Mouse (Mus musculus) liver, adult 2 months (tissue): ENCODE data around the gene Slc41a3. TPM values are rescaled to one million over a fixed set of nuclear protein-coding genes. Genes with fewer than 3 reads are reported as not detected.

ENCODE experiments used
- DNase-seq: peaks from one replicate; pipeline ENCODE4 v3.0.0-alpha.2; 2011; ENCODE audit warnings: low read depth, low spot score; ENCODE audit errors: extremely low read depth
- H3K27ac ChIP-seq: fragments of 200-500 bp; replicated peaks from 2 replicates; pipeline ENCODE4 v1.5.1; 2012; ENCODE audit warnings: low read depth, mild to moderate bottlenecking, control low read depth, inconsistent platforms, low read length; ENCODE audit not compliant: insufficient read depth
- H3K27me3 ChIP-seq: fragments of 200-500 bp; 2 replicates; pipeline ENCODE4 v1.6.1; 2012; ENCODE audit warnings: mild to moderate bottlenecking, moderate library complexity, low read length, inconsistent platforms; ENCODE audit not compliant: control insufficient read depth, insufficient read depth
- H3K36me3 ChIP-seq: fragments of 200-500 bp; 2 replicates; pipeline ENCODE4 v1.6.1; 2012; ENCODE audit warnings: low read length, inconsistent platforms; ENCODE audit not compliant: control insufficient read depth, insufficient read depth
- H3K4me1 ChIP-seq: fragments of 200-500 bp; 2 replicates; pipeline ENCODE4 v1.6.1; 2011; ENCODE audit warnings: low read length; ENCODE audit not compliant: control insufficient read depth, insufficient read depth
- H3K4me3 ChIP-seq: fragments of 200-500 bp; 2 replicates; pipeline ENCODE4 v1.5.1; 2011; ENCODE audit warnings: low read depth, mild to moderate bottlenecking, control low read depth, low read length, moderate library complexity; ENCODE audit not compliant: insufficient read depth
- H3K79me2 ChIP-seq: fragments of 200-500 bp; 2 replicates; pipeline ENCODE4 v1.6.1; 2012; ENCODE audit warnings: inconsistent platforms, mild to moderate bottlenecking, low read length, moderate library complexity; ENCODE audit not compliant: control insufficient read depth, insufficient read depth
- H3K9ac ChIP-seq: fragments of 200-500 bp; 2 replicates; pipeline ENCODE4 v1.6.1; 2012; ENCODE audit warnings: low read depth, mild to moderate bottlenecking, control low read depth, inconsistent platforms, low read length
- CTCF ChIP-seq: fragments of 200-500 bp; IDR thresholded peaks from 2 replicates; pipeline ENCODE4 v1.5.1; 2011; ENCODE audit warnings: low read depth, low read length, control low read depth
- POLR2A ChIP-seq: fragments of 200-500 bp; IDR thresholded peaks from 2 replicates; pipeline ENCODE4 v1.6.1; 2011; ENCODE audit warnings: low read length, control low read depth; ENCODE audit not compliant: insufficient read depth; ENCODE audit errors: extremely low read depth
- WGBS: fragments of 180-500 bp; shearing (Covaris S2); methylation state at CpG from one replicate; pipeline ENCODE4 v1.1.7; 2018; 5-methylcytosine and 5-hydroxymethylcytosine counted together
- polyA plus RNA-seq: library from polyadenylated mRNA; depleted of rRNA; stranded (reverse); fragments of >200 nt; gene quantifications from 2 replicates; pipeline ENCODE4 v1.2.3, GENCODE M21; 2012
- total RNA-seq: library from RNA; depleted of rRNA; stranded (reverse); fragments of >200 nt; gene quantifications from 2 replicates; pipeline ENCODE4 v1.2.3, GENCODE M21; 2014

The Slc41a3 gene
- total and polyA plus RNA-seq, 2 experiments: 1.1 to 1.5 TPM

- H3K79me2 ChIP-seq: no peaks in the 10 kb centered on the region
- H3K4me3 ChIP-seq: no peak overlapping the region
- peaks cover 36% of the 10 kb centered on the region for H3K4me1 ChIP-seq
- no peak for DNase-seq
- no peak overlapping the region for H3K9ac ChIP-seq
- TF ChIP-seq CTCF (no peak), POLR2A (no peak)
- H3K27me3 ChIP-seq: no peaks in the 10 kb centered on the region
- 66% methylated on average over 7 of the region's 7 CpGs for WGBS
- H3K36me3 ChIP-seq: peaks cover 20% of the 10 kb centered on the region
- no peak overlapping the region for H3K27ac ChIP-seq
Observed at GRCm38 (mm10) chr6:90601736-90602135, 2.8 kb upstream of the Slc41a3 start.

- no peak overlapping the region for H3K27ac ChIP-seq
- H3K27me3 ChIP-seq: no peaks in the 10 kb centered on the region
- H3K9ac ChIP-seq: no peak overlapping the region
- peaks cover 19% of the 10 kb centered on the region for H3K36me3 ChIP-seq
- TF ChIP-seq CTCF (no peak), POLR2A (no peak)
- peaks cover 30% of the 10 kb centered on the region for H3K4me1 ChIP-seq
- no peaks in the 10 kb centered on the region for H3K79me2 ChIP-seq
- WGBS: 92% methylated on average over 3 of the region's 3 CpGs
- H3K4me3 ChIP-seq: no peak overlapping the region
- no peak for DNase-seq
Observed at GRCm38 (mm10) chr6:90602304-90602703, 2.2 kb upstream of the Slc41a3 start.

- Histone ChIP-seq H3K36me3 (peaks cover 15% of the 10 kb centered on the region), H3K27ac (peak overlapping the region; percentile 53), H3K79me2 (no peaks in the 10 kb centered on the region), H3K27me3 (no peaks in the 10 kb centered on the region), H3K4me1 (peaks cover 27% of the 10 kb centered on the region), H3K4me3 (no peak overlapping the region), H3K9ac (no peak overlapping the region)
- TF ChIP-seq CTCF: no peak
- TF ChIP-seq POLR2A: no peak
- peak; percentile 74 for DNase-seq
- 20% methylated on average over 7 of the region's 7 CpGs for WGBS
Observed at GRCm38 (mm10) chr6:90603126-90603525, 1.4 kb upstream of the Slc41a3 start.

GRCm38 (mm10) chr6:90604130-90604529 lies 395 bp upstream of the Slc41a3 start:
- Histone ChIP-seq H3K9ac (no peak overlapping the region), H3K4me1 (peaks cover 25% of the 10 kb centered on the region), H3K36me3 (peaks cover 5% of the 10 kb centered on the region), H3K27ac (peak overlapping the region; percentile 18; the same call in 1 of the 2 replicates), H3K79me2 (no peaks in the 10 kb centered on the region), H3K4me3 (no peak overlapping the region), H3K27me3 (no peaks in the 10 kb centered on the region)
- no peak for DNase-seq
- TF ChIP-seq POLR2A: no peak
- no peak for TF ChIP-seq CTCF
- 72% methylated on average over 3 of the region's 3 CpGs for WGBS

GRCm38 (mm10) chr6:90605298-90605665 lies 757 bp downstream of the Slc41a3 start:
- no peaks in the 10 kb centered on the region for H3K79me2 ChIP-seq
- H3K36me3 ChIP-seq: no peaks in the 10 kb centered on the region
- no peak for DNase-seq
- TF ChIP-seq POLR2A (no peak), CTCF (no peak)
- peak overlapping the region; percentile 74; the same call in 1 of the 2 replicates for H3K4me3 ChIP-seq
- H3K27me3 ChIP-seq: no peaks in the 10 kb centered on the region
- H3K27ac ChIP-seq: peak overlapping the region; percentile 33; the same call in 1 of the 2 replicates
- peaks cover 17% of the 10 kb centered on the region for H3K4me1 ChIP-seq
- 37% methylated on average over 5 of the region's 5 CpGs for WGBS
- no peak overlapping the region; the same call in 1 of the 2 replicates for H3K9ac ChIP-seq

- Histone ChIP-seq H3K4me3 (no peak overlapping the region), H3K9ac (no peak overlapping the region), H3K4me1 (peaks cover 13% of the 10 kb centered on the region), H3K27ac (no peak overlapping the region), H3K36me3 (no peaks in the 10 kb centered on the region), H3K27me3 (no peaks in the 10 kb centered on the region), H3K79me2 (no peaks in the 10 kb centered on the region)
- WGBS: 32% methylated on average over 7 of the region's 7 CpGs
- DNase-seq: peak; percentile 63
- TF ChIP-seq POLR2A: no peak
- TF ChIP-seq CTCF: peak; percentile 92
Observed at GRCm38 (mm10) chr6:90606538-90606937, 2.0 kb downstream of the Slc41a3 start.
